Comparison of ENCODE assay signal across 23 mouse cellular contexts in the genomic region with DNA sequence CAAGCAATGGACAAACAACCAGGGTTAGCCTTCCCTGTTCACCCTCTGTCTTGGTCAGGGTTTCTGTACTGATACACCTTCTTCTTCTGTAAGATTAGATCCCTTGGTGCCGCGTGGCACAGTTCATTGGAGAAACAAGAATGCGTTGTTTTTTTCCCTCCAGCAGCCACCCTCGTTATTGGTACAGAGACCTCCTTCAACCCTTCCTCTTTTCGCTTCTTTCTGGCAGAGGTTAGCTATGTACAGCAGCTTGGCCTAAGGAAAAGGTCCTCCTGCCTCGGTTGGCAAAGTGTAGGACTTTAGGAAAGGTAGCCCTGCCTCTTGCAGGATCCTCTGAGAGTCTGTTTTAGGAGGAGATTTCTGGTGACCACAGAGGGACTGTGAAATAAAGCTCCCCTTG.
"Had no signal": no experiment of that assay in that cellular context is flagged by ENCODE, and none has a peak within 500 bp of the region (broad histone marks: within the 10 kb centered on the region; RNA-seq: fewer than 3 reads in every experiment).

No protein-coding gene starts in this region.

- H3K4me1 ChIP-seq: heart, embryonic 15.5 days; liver, embryonic 12.5 days had no signal

- DNase-seq: gastrocnemius, adult 2 months; gastrocnemius, postnatal 10 days; gastrocnemius, postnatal 25 days; heart, adult 11 months; heart, adult 2 months; heart, postnatal 14 days; heart, postnatal 36 days; kidney, adult 11 months; kidney, adult 2 months; kidney, adult 9 months; kidney, postnatal 14 days; kidney, postnatal 36 days had no signal

- ATAC-seq: hindbrain, postnatal 0 days; liver, embryonic 12.5 days had no signal

- H3K27me3 ChIP-seq: heart, embryonic 13.5 days; heart, embryonic 15.5 days; hindbrain, embryonic 13.5 days; hindbrain, embryonic 15.5 days; kidney, embryonic 15.5 days; limb, embryonic 13.5 days; limb, embryonic 15.5 days had no signal

- H3K36me3 ChIP-seq: heart, embryonic 13.5 days; heart, embryonic 15.5 days; hindbrain, embryonic 13.5 days; hindbrain, embryonic 15.5 days; kidney, embryonic 15.5 days; limb, embryonic 13.5 days; limb, embryonic 15.5 days; liver, embryonic 12.5 days had no signal

- H3K4me3 ChIP-seq: gastrocnemius, adult 2 months; heart, adult 2 months; heart, embryonic 13.5 days; heart, embryonic 15.5 days; hindbrain, embryonic 13.5 days; hindbrain, embryonic 15.5 days; kidney, embryonic 15.5 days; left cerebral cortex, adult 2 months; limb, embryonic 13.5 days; limb, embryonic 15.5 days; liver, embryonic 12.5 days had no signal

- H3K27ac ChIP-seq: gastrocnemius, adult 2 months; heart, adult 2 months; heart, embryonic 13.5 days; heart, embryonic 15.5 days; hindbrain, embryonic 13.5 days; hindbrain, embryonic 15.5 days; hindbrain, postnatal 0 days; kidney, embryonic 15.5 days; kidney, postnatal 0 days; left cerebral cortex, adult 2 months; limb, embryonic 13.5 days; limb, embryonic 15.5 days; liver, embryonic 12.5 days had no signal
